Mouse (Mus musculus): Measurements from ENCODE around the gene Ceacam15.
"Not testable (repeated sequence)": the region's sequence is repeated elsewhere in the genome, so short reads cannot be mapped to it uniquely, and the experiment has no call there.

The Ceacam15 gene

DNA sequence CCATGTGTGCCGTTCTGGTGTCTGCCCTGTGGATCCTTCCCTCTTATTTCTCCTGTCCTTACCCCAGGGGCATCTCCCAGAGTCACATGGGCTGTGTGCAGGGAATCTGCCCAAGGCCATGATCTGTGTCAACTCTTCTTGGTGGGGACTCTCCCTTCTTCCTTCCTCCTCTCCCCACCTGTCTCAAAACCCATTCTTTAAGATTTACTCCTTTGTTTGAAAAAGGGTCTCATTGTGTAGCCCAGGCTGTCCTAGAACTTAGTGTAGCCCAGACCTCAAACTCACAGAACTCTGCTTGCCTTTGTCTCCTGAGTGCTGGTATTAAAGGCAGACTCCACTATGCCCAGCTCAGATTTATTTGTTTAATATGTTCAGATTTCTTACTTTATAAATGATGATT is at the start of gene Ceacam15:
Gene Ceacam15, minus strand, starts transcription at position 101 of the 400 bp plus-strand sequence.
- DNase-seq (ENCODE audit: extremely low read depth, insufficient read length, low spot score): no peak

DNA sequence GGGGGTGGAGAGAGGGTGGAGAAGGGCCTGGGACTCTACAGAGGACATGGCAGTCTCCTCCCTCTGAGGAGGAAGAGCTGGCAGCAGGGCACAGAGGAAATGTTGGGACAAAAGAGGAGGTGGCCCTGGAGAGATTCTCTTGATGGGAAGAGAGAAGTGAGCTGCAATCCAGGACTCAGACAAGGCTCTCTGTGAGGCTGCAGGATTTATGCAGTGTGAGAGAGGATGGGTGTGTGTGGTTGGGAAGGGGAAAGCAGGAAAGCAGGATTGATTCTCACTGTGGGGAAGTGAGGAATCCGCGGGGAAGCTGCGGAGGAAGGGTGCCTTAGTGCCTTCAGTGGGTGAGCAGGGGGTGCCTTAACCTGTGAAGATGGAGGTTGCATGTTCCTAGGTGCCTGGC is 47.0 kb upstream of the Ceacam15 start:
- not testable (repeated sequence) for DNase-seq (ENCODE audit: extremely low read depth, insufficient read length, low spot score)

DNA sequence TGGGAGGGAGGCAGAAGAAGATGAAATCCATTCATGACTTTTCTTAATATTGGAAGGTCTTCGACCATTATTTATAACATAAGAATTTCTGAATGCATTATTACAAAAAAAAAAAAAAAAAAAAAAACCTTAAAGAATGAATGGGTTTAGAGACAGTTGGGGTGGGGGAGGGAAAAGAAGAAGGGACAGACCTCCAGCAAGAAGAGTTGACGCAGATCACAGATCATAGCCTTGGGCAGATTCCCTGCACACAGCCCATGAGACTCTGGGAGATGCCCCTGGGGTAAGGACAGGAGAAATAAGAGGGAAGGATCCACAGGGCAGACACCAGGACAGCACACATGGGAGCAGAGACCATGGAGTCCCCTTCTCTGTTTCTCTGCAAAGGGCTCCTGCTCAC is 46.1 kb upstream of the Ceacam15 start, which contains the start of gene Ceacam9:
Gene Ceacam9, plus strand, starts transcription at position 301 of the 400 bp plus-strand sequence.
- no peak for DNase-seq (ENCODE audit: extremely low read depth, insufficient read length, low spot score)

DNA sequence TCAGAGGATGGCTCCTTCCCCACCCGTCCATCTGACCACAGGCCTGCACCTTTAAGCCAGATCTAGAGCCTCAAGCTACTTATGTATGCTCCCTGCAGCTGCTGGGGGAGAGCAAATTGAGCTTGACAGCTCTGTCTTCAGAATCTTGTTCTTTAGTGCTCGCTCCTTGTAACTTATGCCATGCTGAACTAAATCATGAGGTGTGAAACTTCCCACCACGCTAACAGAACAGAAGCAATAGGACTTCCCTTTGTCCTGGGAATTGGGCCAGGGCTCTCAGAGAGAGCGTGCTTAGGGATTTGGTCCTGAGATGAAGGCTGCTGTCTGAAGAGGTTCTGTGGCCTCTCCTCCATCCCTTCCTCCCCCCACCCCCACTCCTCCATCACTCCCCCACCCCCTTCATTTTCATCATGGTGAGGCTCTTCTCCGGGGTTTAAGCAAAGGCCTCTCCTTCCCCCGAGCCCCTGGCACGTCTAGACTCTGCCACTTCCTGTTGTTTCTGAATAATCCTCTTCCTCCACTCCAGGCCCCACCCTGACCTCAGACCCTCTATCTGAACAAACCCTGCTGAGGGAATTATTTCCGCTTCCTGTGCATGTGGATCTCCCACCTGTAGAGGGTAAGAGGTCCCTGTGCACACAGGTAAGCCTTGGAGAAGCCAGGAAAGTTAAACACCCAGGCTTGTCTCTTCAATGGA is 41.1 kb upstream of the Ceacam15 start:
- not testable (repeated sequence) for DNase-seq (ENCODE audit: extremely low read depth, insufficient read length, low spot score)

DNA sequence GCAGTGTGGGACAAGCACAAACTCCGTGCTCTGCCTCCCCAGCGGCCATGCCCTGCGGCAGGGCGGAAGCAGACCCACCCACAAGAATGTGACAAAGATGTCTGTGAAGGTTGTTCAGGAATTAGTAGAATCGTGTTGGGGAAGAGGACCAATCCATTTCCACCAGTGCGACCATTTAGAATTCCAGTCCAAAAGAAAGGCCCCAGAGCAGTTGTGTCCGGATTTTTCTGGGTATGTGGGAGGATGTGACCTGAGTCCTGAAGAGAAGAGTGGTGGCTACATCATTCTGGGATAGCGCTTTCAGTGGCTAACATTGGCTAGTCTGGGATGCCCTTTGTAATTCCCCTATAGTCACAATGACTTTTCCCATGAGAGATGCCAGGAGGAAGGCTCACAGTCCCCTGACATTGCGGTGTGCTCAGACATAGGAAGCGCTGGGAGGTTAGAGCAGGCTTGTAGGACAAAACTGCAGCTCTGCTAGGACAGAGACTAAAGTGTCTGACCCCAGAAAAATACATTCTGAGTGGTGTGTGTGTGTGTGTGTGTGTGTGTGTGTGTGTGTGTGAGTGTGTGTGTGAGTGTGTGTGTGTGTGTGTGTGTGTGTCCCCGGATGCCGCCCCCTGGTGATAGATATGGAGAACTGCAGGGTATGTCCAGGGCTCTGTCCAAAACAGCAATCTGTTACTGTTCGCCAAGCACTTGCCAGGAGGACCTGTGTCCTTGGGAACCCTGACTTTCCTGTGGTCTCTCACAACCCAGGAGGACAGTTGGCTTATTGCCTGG is 37.3 kb upstream of the Ceacam15 start:
- DNase-seq (ENCODE audit: extremely low read depth, insufficient read length, low spot score): no peak

DNA sequence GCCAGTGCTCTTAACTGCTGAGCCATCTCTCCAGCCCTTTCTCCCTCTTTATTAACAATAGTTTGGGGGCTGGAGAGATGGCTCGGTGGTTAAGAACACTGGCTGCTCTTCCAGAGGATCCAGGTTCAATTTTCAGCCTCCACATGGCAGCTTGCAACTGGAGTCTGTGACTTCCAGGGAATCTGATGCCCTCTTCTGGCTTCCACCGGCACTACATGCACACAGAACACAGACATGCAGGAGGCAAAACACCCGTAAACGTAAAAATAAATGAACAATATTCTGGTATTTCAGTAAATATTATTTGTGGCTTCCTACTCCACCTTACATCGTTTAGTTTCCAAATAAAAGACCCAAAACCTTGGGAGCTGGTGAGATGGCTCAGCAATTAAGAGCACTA is 35.1 kb upstream of the Ceacam15 start:
- no peak for DNase-seq (ENCODE audit: extremely low read depth, insufficient read length, low spot score)

DNA sequence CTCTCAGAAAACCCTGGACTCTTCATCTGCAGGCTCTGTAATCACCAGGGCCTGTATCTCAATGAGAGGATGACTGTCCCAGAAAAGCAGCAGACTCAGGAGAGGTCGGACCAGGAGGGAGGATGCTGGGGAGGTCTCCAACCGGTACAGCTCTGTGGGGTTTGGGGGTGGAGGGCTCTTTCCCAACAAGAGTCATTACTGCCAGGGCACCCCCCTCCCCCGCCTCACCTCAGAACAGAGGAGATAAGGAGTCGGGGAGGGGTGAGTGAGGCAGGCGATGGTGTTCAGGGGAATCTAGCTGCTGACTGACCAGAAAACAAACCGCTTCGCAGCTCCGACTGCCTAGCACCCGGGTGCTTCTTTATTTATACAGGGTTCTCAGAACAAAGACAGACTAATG is 32.7 kb upstream of the Ceacam15 start:
- no peak for DNase-seq (ENCODE audit: extremely low read depth, insufficient read length, low spot score)

DNA sequence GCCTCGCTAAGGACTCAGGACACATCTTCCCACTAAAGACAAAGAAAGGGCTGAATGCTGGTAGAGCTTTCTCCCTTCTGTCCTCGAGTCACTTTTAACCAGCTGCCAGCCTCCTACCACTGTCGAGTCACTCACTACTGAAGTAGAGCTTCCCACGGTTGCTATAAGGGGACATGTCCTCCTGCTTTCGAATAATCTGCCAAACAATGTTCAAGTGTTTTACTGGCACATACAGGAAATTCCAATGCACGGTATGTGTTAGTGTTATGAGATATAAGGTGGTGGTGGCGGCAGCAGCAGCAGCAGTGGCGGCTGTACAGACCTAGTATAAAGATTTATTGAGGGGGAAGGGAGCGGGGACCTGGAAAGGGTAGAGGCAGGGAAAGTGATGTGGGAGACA is 30.9 kb upstream of the Ceacam15 start:
- no peak for DNase-seq (ENCODE audit: extremely low read depth, insufficient read length, low spot score)

DNA sequence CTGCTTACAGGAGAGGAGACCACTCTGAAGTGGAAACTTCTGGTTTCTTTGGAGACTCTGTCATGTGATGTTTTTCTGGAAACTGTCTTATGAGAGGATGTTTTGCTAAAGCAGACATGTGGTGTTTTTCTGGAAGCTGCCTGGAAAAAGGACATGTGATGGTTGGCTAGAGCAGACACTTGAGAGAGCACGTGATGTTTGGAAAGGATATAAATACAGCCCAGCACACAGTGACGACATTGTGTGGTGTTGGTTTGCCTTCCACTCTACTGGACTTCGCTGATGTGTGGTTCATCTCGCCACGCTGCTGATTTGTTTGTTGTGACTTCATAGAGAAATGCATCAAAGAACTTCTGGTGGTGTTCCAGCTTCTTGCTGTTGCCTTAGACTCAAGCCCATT is 25.1 kb upstream of the Ceacam15 start:
- no peak for DNase-seq (ENCODE audit: extremely low read depth, insufficient read length, low spot score)

DNA sequence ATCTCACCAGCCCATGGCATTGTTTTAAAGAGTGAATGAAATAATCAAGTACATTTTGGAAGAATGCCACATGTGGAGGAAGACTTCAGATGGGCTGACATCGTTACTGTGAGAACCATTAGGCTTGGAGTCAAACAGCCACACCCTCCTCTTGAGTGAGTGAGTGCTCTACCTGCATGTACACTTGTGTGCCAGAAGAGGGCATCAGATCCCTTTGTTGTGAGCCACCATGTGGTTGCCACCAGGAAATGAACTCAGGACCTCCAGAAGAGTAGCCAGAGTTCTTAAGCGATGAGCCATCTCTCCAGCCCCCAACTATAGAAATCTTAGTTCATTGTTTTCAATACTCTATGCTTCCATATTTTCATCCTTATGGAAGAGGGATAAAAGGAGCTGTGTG is 23.5 kb upstream of the Ceacam15 start:
- DNase-seq (ENCODE audit: extremely low read depth, insufficient read length, low spot score): peak; percentile 32

DNA sequence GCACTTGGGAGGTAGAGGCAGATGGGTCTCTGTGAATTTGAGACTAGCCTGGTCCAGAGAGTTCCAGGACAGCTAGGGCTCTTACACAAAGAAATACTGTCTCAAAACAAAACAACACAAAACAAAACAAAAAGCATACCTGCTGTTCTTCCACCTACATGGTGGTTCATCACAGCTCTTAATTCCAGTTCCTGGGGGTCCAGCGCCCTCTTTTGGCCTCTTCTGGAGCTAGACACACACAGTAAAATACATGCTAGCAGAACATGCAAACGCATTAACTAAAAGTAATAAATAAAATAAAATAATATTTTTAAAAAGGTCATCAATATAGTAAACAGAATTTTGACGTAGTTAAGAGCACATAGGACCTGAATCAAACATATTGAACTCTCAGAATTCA is 19.5 kb upstream of the Ceacam15 start:
- DNase-seq (ENCODE audit: extremely low read depth, insufficient read length, low spot score): no peak

DNA sequence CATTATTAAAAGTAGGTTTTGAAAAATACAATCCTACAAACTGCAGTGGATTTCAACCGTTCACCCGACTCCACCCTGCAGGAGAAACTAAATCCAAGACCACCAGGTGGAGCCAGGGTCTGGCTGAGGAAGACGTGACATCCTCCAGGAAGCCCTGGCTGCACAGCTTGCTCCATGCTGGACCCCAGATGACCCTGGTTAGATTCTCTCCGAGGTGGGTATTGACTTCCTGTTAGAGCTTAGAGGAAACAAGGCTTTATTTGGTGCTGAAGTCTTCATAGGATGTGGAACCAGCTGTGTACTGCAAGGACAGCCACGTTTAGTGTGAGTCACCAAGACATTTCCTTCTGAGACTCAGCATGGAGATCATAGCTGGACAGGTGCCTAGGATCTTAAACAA is 13.7 kb upstream of the Ceacam15 start:
- DNase-seq (ENCODE audit: extremely low read depth, insufficient read length, low spot score): no peak

DNA sequence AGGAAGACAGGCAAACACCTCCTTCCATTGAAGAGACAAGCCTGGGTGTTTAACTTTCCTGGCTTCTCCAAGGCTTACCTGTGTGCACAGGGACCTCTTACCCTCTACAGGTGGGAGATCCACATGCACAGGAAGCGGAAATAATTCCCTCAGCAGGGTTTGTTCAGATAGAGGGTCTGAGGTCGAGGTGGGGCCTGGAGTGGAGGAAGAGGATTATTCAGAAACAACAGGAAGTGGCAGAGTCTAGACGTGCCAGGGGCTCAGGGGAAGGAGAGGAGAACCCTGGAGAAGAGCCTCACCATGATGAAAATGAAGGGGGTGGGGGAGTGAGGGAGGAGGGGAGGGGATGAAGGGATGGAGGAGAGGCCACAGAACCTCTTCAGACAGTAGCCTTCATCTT is 4.7 kb upstream of the Ceacam15 start:
- DNase-seq (ENCODE audit: extremely low read depth, insufficient read length, low spot score): not testable (repeated sequence)

DNA sequence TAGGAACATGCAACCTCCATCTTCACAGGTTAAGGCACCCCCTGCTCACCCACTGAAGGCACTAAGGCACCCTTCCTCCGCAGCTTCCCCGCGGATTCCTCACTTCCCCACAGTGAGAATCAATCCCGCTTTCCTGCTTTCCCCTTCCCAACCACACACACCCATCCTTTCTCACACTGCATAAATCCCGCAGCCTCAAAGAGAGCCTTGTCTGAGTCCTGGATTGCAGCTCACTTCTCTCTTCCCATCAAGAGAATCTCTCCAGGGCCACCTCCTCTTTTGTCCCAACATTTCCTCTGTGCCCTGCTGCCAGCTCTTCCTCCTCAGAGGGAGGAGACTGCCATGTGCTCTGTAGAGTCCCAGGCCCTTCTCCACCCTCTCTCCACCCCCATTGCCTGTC is 806 bp downstream of the Ceacam15 start:
- DNase-seq (ENCODE audit: extremely low read depth, insufficient read length, low spot score): not testable (repeated sequence)

DNA sequence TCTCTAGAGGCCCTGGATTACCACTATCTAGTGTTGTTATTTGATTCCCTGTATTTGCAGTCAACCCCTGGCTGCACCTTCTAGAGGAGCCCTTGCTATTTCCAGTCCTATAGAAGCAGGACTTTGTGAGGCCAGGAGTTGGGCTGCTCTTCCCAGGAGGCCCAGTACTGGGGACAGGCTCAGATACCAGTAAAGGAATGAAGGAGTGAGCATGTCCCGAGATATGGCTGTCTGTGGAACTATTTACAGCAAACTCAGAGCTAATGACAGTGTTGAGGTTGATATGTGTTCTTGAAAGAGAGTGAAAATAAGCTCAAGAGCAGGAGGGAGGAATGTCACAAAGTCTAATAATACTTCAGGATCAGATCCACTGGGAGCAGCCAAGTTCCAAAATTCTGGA is 1.7 kb downstream of the Ceacam15 start:
- DNase-seq (ENCODE audit: extremely low read depth, insufficient read length, low spot score): no peak

DNA sequence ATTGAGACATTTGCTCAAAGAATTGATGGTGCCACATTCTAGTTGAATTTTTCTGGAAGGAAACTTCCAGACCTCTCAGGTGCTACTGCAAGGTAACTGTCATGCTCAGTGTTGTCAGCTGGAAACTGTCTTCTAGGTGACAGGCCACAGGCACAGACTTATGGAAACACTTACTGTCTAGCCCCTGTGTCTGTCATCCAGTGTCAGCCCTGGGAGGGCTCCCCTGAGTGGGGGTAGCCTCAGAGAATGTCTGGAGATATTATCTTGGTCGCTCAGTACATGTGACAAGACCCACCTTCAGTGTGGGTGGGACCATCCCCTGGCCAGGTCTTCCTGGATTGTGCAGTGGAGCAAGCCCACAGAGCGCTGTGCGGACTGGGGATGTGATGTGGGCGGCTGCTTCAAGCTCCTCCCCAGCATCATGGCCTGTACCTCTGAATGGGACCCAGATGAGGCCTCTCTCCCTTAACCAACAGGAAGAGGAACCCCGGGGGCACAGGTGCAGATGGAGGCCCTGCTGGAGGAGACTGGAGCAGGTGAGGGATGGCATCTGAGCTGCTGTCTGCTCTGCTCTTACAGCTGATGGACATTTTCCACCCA is 7.1 kb downstream of the Ceacam15 start:
- not testable (repeated sequence) for DNase-seq (ENCODE audit: extremely low read depth, insufficient read length, low spot score)

DNA sequence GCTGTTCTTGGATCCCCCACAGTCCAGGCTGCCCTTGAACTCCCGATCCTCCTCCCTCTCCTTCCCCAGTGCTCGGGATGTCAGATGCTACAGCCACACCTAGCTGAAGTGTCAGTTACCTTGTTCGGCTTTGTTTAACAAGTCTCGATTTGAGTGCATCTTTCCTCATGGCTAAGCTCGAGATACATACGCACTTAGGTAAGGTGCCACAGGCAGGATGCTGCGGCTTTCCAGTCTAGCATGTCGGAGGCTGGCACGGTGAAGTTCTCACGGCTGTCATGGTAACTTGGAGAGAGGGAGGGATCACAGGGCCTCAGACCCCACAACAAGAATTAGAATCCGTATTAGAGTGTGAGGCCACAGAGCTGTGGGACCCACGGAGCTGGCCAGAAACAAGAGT is 31.2 kb downstream of the Ceacam15 start:
- no peak for DNase-seq (ENCODE audit: extremely low read depth, insufficient read length, low spot score)

DNA sequence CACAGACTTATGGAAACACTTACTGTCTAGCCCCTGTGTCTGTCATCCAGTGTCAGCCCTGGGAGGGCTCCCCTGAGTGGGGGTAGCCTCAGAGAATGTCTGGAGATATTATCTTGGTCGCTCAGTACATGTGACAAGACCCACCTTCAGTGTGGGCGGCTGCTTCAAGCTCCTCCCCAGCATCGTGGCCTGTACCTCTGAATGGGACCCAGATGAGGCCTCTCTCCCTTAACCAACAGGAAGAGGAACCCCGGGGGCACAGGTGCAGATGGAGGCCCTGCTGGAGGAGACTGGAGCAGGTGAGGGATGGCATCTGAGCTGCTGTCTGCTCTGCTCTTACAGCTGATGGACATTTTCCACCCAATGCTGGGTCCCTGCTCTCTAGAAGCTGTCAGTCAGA is 32.4 kb downstream of the Ceacam15 start:
- DNase-seq (ENCODE audit: extremely low read depth, insufficient read length, low spot score): not testable (repeated sequence)

DNA sequence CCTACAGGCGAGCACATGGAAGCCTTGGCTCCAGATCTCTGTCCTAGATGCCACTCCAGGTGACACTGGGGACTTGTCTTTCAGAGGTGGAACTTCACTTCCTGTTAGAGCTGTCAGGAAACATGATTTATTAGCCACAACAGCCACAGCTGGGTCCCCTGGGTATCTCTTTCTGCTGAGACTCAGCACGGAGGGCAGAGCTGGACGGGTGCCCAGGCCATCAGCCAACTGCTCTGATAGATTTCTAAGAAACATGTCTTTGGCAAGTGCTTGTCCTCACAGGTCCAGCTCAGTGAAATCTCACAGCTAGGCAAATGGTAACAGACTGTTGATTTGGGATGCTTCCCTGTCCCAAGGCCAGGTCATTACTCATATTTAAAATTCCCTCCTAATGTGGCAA is 36.5 kb downstream of the Ceacam15 start:
- DNase-seq (ENCODE audit: extremely low read depth, insufficient read length, low spot score): peak; percentile 50

DNA sequence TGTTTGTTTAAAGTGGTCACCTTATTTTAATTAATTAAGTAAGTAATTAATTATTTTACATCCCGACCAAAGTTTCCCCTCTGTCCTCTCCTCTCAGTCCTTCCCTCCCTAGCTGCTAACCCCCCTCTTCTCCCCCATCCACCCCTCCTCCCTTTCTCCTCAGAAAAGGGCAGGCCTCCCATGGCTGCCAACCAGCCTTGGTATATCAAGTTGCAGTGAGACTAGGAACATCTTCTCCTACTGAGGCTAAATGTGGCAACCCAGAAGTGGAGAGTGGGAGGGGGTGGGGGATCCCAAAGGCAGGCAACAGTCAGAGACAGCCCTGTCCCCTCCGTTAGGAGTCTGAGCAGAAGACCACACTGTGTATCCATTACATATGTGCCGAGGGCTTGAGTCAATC is 40.4 kb downstream of the Ceacam15 start:
- DNase-seq (ENCODE audit: extremely low read depth, insufficient read length, low spot score): no peak

DNA sequence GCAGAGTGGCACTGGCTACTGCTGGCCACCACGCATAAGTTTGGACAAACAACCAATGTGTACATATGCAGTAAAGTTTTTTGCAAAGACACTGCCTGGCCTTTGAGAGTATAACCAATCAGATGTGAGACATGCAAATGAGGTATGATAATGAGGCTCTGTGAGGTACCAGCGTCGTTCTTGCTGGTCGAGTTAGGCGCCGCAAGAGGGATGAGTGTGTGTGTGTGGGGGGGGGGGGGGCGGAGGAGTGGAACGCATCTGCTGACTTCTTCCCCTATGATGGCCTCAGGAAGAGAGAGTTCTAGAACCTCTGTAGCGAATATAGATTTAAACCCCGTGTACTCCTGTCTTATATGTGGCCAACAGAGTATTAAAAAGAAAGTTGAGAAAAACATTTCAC is 41.6 kb downstream of the Ceacam15 start:
- DNase-seq (ENCODE audit: extremely low read depth, insufficient read length, low spot score): not testable (repeated sequence)

DNA sequence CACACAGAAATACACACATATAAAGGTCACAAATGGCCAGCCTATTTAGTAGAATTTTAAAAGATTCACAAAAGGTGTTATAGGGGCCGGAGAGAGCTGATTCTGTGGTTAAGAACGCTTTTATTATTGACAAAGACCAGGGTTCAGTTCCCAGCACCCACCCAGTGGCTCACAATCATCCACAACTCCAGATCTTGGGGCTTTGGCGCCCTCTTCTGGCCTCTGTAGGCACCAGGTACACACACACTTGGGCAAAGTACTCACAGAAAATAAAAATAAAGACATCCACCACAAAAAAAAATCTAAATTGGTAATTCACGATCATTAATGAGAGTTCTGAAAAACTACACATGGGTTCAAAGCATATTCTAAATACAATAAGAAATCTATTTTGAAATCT is 43.6 kb downstream of the Ceacam15 start:
- no peak for DNase-seq (ENCODE audit: extremely low read depth, insufficient read length, low spot score)

Data from 3134 (cell line).